Mouse (Mus musculus): Measurements from ENCODE around the gene Hspb9. TPM values are rescaled to one million over a fixed set of nuclear protein-coding genes. Genes with fewer than 3 reads are reported as not detected.

Hspb9 gene
- polyA plus RNA-seq, 1 experiment from 2014 or later: 0.24 TPM

DNA sequence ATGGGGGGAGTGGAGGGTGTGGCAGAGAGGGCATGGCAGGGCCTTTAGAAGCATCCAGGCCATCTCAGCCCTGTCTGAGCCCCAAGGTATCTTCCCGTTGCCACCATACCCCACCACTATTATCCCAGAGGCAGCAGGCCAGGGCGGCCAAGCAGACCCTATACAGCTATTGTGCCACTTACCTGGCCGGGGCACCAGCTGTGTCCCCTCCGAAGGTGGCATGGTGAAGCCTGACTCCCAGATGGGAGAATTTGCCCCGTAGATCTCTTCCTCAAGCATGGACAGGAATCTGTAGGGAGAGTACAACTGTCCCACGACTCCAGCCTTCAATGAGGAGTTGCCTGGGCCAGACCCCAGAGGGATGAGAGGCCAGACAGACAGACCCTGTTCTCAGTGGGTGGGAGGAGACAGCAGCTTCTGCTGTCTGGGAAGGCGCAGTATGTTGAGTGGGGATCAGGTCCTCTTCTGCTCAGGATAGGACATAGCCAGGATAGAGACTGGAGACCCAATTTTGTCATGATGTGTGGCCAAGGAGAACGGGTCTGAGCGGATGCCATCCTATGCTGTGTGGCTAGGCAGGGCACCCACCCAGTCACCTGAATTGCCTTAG, 4.3 kb upstream of the Hspb9 start:
- Histone ChIP-seq H3K4me3 (no peak overlapping the region), H3K36me3 (peaks cover 44% of the 10 kb centered on the region), H3K4me2 (replicated peaks) (no peak overlapping the region), H3K27me3 (no peaks in the 10 kb centered on the region), H3K4me1 (peaks cover 23% of the 10 kb centered on the region), H3K9ac (replicated peaks) (no peak overlapping the region), H3K9me3 (no peaks in the 10 kb centered on the region), H3K27ac (replicated peaks) (no peak overlapping the region)
- 91% methylated on average over 9 of the region's 9 CpGs for WGBS
- no peak for ATAC-seq (replicated peaks)

DNA sequence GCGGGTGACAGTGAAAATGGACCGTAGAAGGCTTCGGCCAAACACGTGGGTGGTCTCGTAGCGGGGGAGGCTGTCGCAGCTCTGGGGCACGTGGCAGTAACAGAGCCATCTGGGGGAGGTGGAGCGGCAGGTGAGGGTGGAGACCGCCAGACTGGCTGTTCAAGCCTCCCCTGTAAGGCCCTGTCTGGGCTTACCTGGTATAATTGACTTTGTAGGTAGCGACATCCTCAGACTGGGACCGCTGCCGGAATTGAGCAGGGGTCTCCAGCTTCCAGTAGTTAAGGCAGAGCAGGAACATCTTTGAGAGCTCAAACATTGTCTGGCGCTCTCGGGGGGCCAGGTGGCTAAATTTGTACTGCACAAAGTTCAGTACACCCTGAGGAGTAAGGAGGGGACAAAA, 3.1 kb upstream of the Hspb9 start:
- 93% methylated on average over 15 of the region's 15 CpGs for WGBS
- H3K36me3 ChIP-seq: peaks cover 42% of the 10 kb centered on the region

DNA sequence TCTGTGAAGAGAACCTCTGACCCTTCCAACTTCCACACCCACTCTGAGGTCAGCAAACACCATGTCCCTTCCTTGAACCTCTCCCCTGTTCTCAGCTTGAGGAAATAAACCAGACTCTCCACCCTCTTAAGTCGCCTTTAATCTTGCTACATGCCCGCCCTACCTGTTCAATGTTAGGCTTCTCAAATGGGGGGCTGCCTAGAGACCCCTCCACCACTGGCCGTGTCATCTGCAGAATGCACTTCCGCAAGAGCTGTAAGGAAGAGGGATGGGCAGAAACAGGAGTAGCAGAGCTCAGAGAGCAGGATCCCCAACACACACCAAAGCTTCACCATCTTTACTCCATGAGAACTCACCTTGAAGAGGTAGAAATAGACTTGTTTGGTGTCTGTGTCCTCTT, 2.7 kb upstream of the Hspb9 start:
- Histone ChIP-seq H3K4me2 (replicated peaks) (no peak overlapping the region), H3K27me3 (no peaks in the 10 kb centered on the region), H3K9me3 (no peaks in the 10 kb centered on the region), H3K9ac (replicated peaks) (no peak overlapping the region), H3K36me3 (peaks cover 42% of the 10 kb centered on the region), H3K4me3 (no peak overlapping the region), H3K4me1 (peaks cover 25% of the 10 kb centered on the region), H3K27ac (replicated peaks) (no peak overlapping the region)
- no peak for ATAC-seq (replicated peaks)
- WGBS: 92% methylated on average over 4 of the region's 4 CpGs

More for the DNA sequence above, 3.1 kb upstream of the Hspb9 start:
- Histone ChIP-seq H3K9me3 (no peaks in the 10 kb centered on the region), H3K4me2 (replicated peaks) (no peak overlapping the region), H3K27me3 (no peaks in the 10 kb centered on the region), H3K9ac (replicated peaks) (no peak overlapping the region), H3K27ac (replicated peaks) (no peak overlapping the region), H3K4me3 (no peak overlapping the region), H3K4me1 (peaks cover 25% of the 10 kb centered on the region)
- ATAC-seq (replicated peaks): no peak

DNA sequence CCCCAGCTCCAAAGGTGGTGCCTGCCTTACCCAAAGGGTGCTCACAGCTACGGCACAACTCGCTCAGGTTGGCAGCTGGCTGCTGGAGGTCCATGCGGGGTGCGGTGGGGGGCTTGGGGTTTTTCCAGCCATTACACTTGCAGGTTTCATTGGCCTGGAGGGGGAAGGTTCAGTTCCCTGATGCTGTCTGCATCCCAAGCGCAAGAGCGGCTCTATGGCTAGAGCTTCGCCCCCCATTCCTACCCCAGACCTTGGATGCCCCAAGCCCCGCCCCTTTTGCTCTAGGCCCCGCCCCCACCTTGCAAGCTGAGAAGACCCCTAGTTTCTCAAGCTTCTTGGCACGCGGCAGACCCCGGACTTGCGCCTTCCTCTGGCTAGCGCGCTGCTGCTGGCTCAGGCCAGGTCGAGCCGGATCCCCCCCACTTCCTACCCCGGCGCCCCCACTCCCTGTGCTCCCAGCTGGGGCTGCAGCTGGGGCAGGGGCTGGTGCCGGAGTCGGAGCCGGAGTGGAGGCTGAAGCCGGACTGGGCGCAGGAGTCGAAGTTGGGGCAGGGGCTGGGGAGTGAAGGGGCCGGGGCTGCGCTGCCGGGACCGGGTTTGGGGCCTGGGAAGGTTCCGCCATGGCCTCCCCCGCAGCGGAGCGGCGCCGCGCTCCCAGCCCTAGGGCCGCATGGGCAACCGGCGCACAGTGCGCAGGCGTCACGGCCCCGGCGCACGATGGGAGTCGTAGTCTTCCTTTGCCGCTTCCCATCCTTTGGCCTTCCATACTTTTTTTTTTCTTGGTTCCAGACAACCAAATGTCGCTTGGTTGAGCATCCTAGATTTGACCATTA, 1.7 kb upstream of the Hspb9 start, which contains the start of gene Kat2a:
TSS of gene Kat2a (minus strand) at position 683 of the 833 bp plus-strand sequence.
- H3K27me3 ChIP-seq: no peaks in the 10 kb centered on the region
- H3K9ac ChIP-seq (replicated peaks): peak within 1 kb of the TSS; percentile 95
- H3K36me3 ChIP-seq: peaks cover 42% of the 10 kb centered on the region
- ATAC-seq (replicated peaks): peak; percentile 93
- H3K4me3 ChIP-seq: peak within 1 kb of the TSS; percentile 98
- H3K9me3 ChIP-seq: no peaks in the 10 kb centered on the region
- peak within 1 kb of the TSS; percentile 72 for H3K27ac ChIP-seq (replicated peaks)
- peak within 1 kb of the TSS; percentile 72 for H3K4me2 ChIP-seq (replicated peaks)
- WGBS: 2% methylated on average over 48 of the region's 48 CpGs
- peaks cover 25% of the 10 kb centered on the region for H3K4me1 ChIP-seq

DNA sequence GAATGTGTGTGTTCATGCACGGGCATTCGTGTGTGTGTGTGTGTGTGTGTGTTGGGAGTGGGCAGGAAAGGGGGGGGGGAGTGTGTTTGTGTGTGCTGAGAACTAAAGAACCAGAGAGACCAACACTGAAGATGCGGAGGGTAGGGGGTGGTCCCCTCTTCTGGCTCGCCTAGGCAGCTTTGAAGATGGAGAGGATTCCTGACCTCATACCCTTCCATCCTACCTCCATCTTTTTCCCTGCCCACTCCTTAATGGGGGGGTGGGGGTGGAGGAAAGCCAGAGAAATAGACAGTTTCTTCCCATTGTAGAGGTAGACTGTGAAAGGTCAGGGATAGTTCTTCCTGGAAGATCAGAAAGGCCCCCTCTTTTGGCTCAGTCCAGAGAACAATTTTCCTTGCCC, 476 bp upstream of the Hspb9 start:
- Histone ChIP-seq H3K4me1 (peaks cover 25% of the 10 kb centered on the region), H3K4me3 (no peak overlapping the region), H3K27me3 (no peaks in the 10 kb centered on the region), H3K36me3 (peaks cover 45% of the 10 kb centered on the region), H3K9me3 (no peaks in the 10 kb centered on the region), H3K4me2 (replicated peaks) (no peak overlapping the region), H3K27ac (replicated peaks) (no peak overlapping the region), H3K9ac (replicated peaks) (no peak overlapping the region)
- no peak for ATAC-seq (replicated peaks)
- 56% methylated on average over 4 of the region's 4 CpGs for WGBS

DNA sequence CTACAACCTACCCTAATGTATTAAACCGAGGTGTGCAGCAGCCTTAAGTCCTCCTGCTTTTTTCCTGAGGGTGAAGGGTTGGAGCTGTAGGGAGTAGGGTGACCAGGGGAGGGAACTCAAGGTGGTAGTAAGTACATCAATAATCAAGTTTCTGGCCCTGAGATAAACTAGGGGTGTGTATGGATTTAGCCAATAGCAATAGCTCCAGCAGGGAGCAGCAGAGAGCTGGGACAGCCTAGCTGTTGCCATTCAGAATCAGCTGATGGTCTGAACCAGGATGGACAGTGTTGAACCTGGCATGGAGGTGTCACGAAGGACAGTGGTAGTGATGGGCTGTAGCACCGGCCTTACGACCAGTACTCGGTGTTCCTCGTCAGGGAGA, 875 bp downstream of the Hspb9 start:
- ATAC-seq (replicated peaks): no peak
- WGBS: 42% methylated on average over 6 of the region's 6 CpGs
- Histone ChIP-seq H3K27me3 (no peaks in the 10 kb centered on the region), H3K4me2 (replicated peaks) (no peak overlapping the region), H3K4me1 (peaks cover 25% of the 10 kb centered on the region), H3K9me3 (no peaks in the 10 kb centered on the region), H3K9ac (replicated peaks) (peak overlapping the region; percentile 10; the same call in 1 of the 2 replicates), H3K27ac (replicated peaks) (no peak overlapping the region), H3K36me3 (peaks cover 41% of the 10 kb centered on the region), H3K4me3 (no peak overlapping the region)

DNA sequence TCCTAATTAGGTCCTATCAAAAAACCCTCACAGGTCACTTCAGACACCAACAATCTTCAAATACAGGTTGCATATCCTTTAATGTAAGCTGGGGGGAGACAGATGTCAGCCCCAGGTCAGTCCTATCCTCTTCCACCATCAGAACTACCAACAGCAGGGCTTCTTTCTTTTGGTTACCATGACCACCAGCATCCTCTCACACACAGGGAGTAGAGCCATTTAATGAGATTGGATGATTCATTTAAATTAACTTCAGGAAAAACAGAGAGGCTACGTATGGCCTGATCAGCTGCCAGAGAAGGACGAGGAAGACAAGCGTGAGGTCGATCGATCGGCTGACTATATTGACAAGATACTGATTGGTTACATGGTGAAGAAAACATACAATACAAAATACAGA, 1.3 kb downstream of the Hspb9 start:
- Histone ChIP-seq H3K9ac (replicated peaks) (no peak overlapping the region), H3K27ac (replicated peaks) (no peak overlapping the region), H3K4me1 (peaks cover 25% of the 10 kb centered on the region), H3K36me3 (peaks cover 39% of the 10 kb centered on the region), H3K9me3 (no peaks in the 10 kb centered on the region), H3K4me3 (no peak overlapping the region), H3K27me3 (no peaks in the 10 kb centered on the region), H3K4me2 (replicated peaks) (no peak overlapping the region)
- WGBS: 75% methylated on average over 6 of the region's 6 CpGs
- no peak for ATAC-seq (replicated peaks)

DNA sequence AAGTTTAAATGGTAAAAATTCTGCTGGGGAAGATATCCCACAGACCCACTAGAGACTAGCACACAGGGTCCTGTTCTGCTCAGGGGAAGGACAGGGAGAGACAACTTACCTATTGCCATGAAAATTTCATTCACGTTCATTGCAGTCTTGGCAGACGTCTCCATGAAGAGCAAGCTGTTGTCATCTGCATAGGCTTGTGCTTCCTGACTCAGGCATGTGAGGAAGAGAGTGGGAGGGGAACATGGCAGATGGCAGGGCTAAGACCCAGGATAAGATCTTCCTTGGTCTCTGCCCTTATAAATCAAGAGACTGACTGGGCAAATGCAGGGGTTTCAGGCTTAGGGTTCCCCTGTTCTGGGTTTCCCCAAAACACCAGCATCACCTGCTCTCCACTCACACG, 3.0 kb downstream of the Hspb9 start:
- Histone ChIP-seq H3K4me1 (peaks cover 16% of the 10 kb centered on the region), H3K4me2 (replicated peaks) (no peak overlapping the region), H3K4me3 (no peak overlapping the region), H3K9me3 (no peaks in the 10 kb centered on the region), H3K36me3 (peaks cover 39% of the 10 kb centered on the region), H3K9ac (replicated peaks) (no peak overlapping the region), H3K27ac (replicated peaks) (no peak overlapping the region), H3K27me3 (no peaks in the 10 kb centered on the region)
- ATAC-seq (replicated peaks): no peak
- 85% methylated on average over 3 of the region's 3 CpGs for WGBS

DNA sequence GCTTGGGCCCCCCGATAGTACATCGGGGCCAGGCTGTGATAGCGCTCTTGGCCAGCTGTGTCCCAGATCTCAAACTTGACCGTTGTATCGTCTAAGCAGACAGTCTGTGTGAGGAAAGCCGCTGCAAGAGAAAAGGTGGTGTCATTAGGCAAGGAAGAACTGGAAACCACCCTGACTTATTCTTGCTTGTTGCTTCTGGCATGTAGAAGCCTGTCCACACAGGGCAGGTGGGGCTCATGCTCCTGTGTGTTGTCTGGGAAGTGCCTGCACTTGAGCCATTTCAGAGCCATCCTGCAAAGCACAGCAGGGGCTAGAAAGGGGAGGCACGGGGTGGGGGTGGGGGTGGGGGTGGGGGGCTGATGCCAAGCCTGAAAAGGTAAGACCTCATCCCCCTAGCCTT, 4.8 kb downstream of the Hspb9 start:
- no peaks in the 10 kb centered on the region for H3K9me3 ChIP-seq
- H3K9ac ChIP-seq (replicated peaks): no peak overlapping the region
- H3K4me3 ChIP-seq: no peak overlapping the region
- ATAC-seq (replicated peaks): no peak
- peaks cover 10% of the 10 kb centered on the region for H3K4me1 ChIP-seq
- H3K36me3 ChIP-seq: peaks cover 39% of the 10 kb centered on the region
- no peak overlapping the region for H3K27ac ChIP-seq (replicated peaks)
- no peaks in the 10 kb centered on the region for H3K27me3 ChIP-seq
- no peak overlapping the region for H3K4me2 ChIP-seq (replicated peaks)
- 90% methylated on average over 7 of the region's 7 CpGs for WGBS

DNA sequence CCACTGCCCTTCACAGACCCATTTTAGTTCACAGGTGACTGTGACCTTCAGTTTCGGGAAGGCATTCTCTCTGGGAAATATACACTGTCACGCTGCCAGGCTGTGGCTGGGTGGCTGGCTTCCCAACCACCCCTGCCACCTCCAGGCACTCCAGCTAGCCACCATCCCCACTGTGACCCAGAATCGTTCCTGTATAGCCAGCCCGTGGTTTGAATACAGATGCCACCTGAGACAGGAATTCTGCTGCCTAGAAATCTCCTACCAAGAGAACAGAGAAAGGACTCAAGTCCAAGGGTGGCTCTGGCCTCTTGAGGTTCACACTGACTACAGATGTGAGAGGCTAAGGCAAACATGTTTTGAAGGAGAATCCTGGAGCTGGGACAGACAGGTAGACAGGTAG, 5.2 kb downstream of the Hspb9 start:
- no peak for ATAC-seq (replicated peaks)
- Histone ChIP-seq H3K4me2 (replicated peaks) (no peak overlapping the region), H3K36me3 (peaks cover 39% of the 10 kb centered on the region), H3K9me3 (no peaks in the 10 kb centered on the region), H3K27ac (replicated peaks) (no peak overlapping the region), H3K4me3 (no peak overlapping the region), H3K9ac (replicated peaks) (no peak overlapping the region), H3K27me3 (no peaks in the 10 kb centered on the region), H3K4me1 (peaks cover 6% of the 10 kb centered on the region)
- WGBS: 94% methylated on average over 4 of the region's 4 CpGs

DNA sequence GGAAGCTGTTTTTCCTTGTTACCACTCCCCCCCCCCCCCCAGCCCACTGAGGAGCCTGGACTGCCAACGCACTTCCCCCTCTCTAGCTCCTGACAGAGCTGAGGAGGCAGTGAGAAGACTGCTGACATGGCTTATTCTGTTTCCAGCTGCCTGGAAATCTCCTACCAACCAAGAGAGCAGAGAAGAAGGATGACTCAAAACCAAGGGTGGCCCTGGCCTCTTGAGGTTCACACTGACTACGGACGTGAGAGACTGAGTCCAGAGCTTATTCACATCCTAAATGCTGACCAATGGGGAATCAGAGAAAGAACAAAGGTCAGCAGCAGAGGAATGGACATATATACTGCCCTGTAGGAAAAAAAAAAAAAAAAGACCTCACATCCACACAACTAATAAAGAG, 5.7 kb downstream of the Hspb9 start:
- no peak overlapping the region for H3K27ac ChIP-seq (replicated peaks)
- ATAC-seq (replicated peaks): no peak

DNA sequence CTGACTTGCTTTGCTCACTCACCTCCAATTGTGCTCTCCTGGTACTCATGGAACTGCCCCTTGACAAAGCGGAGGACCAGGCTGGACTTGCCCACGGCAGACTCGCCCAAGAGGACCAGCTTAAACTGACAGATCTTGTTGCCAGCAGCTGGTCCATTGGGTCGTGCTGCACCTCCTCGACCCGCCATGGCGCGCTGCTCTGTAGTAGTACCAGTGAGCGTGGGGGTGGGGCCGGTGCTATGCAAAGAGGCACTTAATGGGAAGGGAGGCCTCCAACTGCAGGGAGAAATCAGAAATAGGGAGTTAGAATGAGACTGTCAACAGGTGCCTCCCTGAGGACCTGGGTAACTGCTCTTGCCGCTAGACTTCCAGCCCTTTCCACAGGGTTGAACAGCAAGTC, 6.2 kb downstream of the Hspb9 start:
- Histone ChIP-seq H3K27me3 (no peaks in the 10 kb centered on the region), H3K36me3 (peaks cover 39% of the 10 kb centered on the region), H3K4me3 (no peak overlapping the region), H3K9ac (replicated peaks) (no peak overlapping the region), H3K4me2 (replicated peaks) (no peak overlapping the region), H3K4me1 (no peaks in the 10 kb centered on the region), H3K27ac (replicated peaks) (no peak overlapping the region), H3K9me3 (no peaks in the 10 kb centered on the region)
- 81% methylated on average over 11 of the region's 11 CpGs for WGBS
- no peak for ATAC-seq (replicated peaks)

More for the DNA sequence above, 5.7 kb downstream of the Hspb9 start:
- H3K4me3 ChIP-seq: no peak overlapping the region
- H3K4me1 ChIP-seq: 0 out of 2 replicates have a peak, but pooled peaks cover 1% of the 10 kb centered on the region
- no peak overlapping the region for H3K4me2 ChIP-seq (replicated peaks)
- WGBS: 81% methylated on average over 3 of the region's 3 CpGs
- H3K9me3 ChIP-seq: no peaks in the 10 kb centered on the region
- no peak overlapping the region for H3K9ac ChIP-seq (replicated peaks)
- no peaks in the 10 kb centered on the region for H3K27me3 ChIP-seq
- peaks cover 39% of the 10 kb centered on the region for H3K36me3 ChIP-seq
